ENCODE assay signal across 10 mouse cellular contexts in genomic region chr9:32508118-32508517, GRCm38 (mm10). TPM values are rescaled to one million over a fixed set of nuclear protein-coding genes. Genes with fewer than 3 reads are reported as not detected.
DNase-seq lines count a peak whose midpoint lies in the region; ATAC-seq and TF ChIP-seq lines count a peak whose summit lies in the region.
"Had no signal": no experiment of that assay in that cellular context is flagged by ENCODE, and none has a peak within 500 bp of the region (broad histone marks: within the 10 kb centered on the region; RNA-seq: fewer than 3 reads in every experiment).

No protein-coding gene starts in this region.

- H3K9ac ChIP-seq in kidney, embryonic 15.5 days: no peak overlapping the region
- no peak overlapping the region; the same call in 1 of the 2 replicates for H3K9ac ChIP-seq in limb, embryonic 13.5 days
- H3K9ac ChIP-seq: forebrain, embryonic 13.5 days had no signal

- no peaks in the 10 kb centered on the region for H3K9me3 ChIP-seq in kidney, embryonic 15.5 days (replicated peaks)
- H3K9me3 ChIP-seq in limb, embryonic 13.5 days: no peaks in the 10 kb centered on the region
- H3K9me3 ChIP-seq: forebrain, embryonic 13.5 days had no signal

- no peaks in the 10 kb centered on the region for H3K36me3 ChIP-seq in kidney, embryonic 15.5 days
- no peaks in the 10 kb centered on the region for H3K36me3 ChIP-seq in limb, embryonic 13.5 days

- H3K4me1 ChIP-seq in kidney, embryonic 15.5 days: peaks cover 49% of the 10 kb centered on the region
- peaks cover 93% of the 10 kb centered on the region for H3K4me1 ChIP-seq in bone marrow macrophage, adult 2 months (ENCODE audit: control insufficient read depth, insufficient read depth, low read length)
- peaks cover 68% of the 10 kb centered on the region for H3K4me1 ChIP-seq in limb, embryonic 13.5 days
- H3K4me1 ChIP-seq: forebrain, embryonic 13.5 days had no signal

- H3K27me3 ChIP-seq in kidney, embryonic 15.5 days: no peaks in the 10 kb centered on the region
- H3K27me3 ChIP-seq in limb, embryonic 13.5 days: no peaks in the 10 kb centered on the region
- H3K27me3 ChIP-seq: forebrain, embryonic 13.5 days had no signal

- H3K27ac ChIP-seq in kidney, embryonic 15.5 days: peak overlapping the region; percentile 78
- H3K27ac ChIP-seq in bone marrow macrophage, adult 2 months (ENCODE audit: insufficient read depth, low read depth, low read length): peak overlapping the region; percentile 96
- H3K27ac ChIP-seq in limb, embryonic 13.5 days: peak overlapping the region; percentile 39
- H3K27ac ChIP-seq: forebrain, embryonic 13.5 days had no signal

- no peak for TF ChIP-seq CTCF in bone marrow macrophage, adult 2 months (IDR thresholded peaks at IDR 0.05; ENCODE audit: low read depth, low read length)

- no peak for DNase-seq in kidney, adult 9 months
- DNase-seq in CD4-positive helper T cell, adult 2 months (ENCODE audit: low read depth, low spot score): peak; percentile 31
- no peak for DNase-seq in c-Kit-positive CD71-positive TER-119-positive erythroid progenitor cells, embryonic 14.5 days (ENCODE audit: low spot score)
- no peak for DNase-seq in cerebellum, postnatal 4 days (ENCODE audit: low spot score in 2 of 2)
- DNase-seq: kidney, postnatal 14 days had no signal

- ATAC-seq in kidney, embryonic 15.5 days (replicated peaks; ENCODE audit: low FRiP score): no peak
- peak; percentile 30; the same call in 1 of the 2 replicates for ATAC-seq in limb, embryonic 13.5 days (ENCODE audit: low FRiP score, low read depth)
- ATAC-seq in CD4-positive, CD25-positive, alpha-beta regulatory T cell, adult 4 months: no peak
- ATAC-seq: forebrain, embryonic 13.5 days had no signal

- no peak for TF ChIP-seq POLR2A in bone marrow macrophage, adult 2 months (IDR thresholded peaks at IDR 0.05; ENCODE audit: borderline replicate concordance, low read depth, low read length)

- 64% methylated on average over 8 of the region's 8 CpGs for WGBS in kidney, embryonic 15.5 days
- 16% methylated on average over 8 of the region's 8 CpGs for WGBS in limb, embryonic 13.5 days

- H3K4me2 ChIP-seq in kidney, embryonic 15.5 days: no peak overlapping the region
- H3K4me2 ChIP-seq in limb, embryonic 13.5 days (replicated peaks): 0 out of 2 replicates have a peak overlapping the region, but pooled peaks have one; percentile 16
- H3K4me2 ChIP-seq: forebrain, embryonic 13.5 days had no signal

- H3K4me3 ChIP-seq in kidney, embryonic 15.5 days (replicated peaks): no peak overlapping the region
- H3K4me3 ChIP-seq in bone marrow macrophage, adult 2 months (ENCODE audit: insufficient read depth, low read length): peak overlapping the region; percentile 37
- no peak overlapping the region for H3K4me3 ChIP-seq in limb, embryonic 13.5 days
- H3K4me3 ChIP-seq: forebrain, embryonic 13.5 days had no signal

RNA-seq across cellular contexts. Expression of gene Fli1, which starts 34.5 kb away (rescaled TPM):
- 28.3 and 31.0 TPM in 2 replicates for polyA plus RNA-seq in kidney, embryonic 15.5 days (2015; fragmentation: Nextera tagmentation; extraction: Ambion mirVana)
- polyA plus RNA-seq in bone marrow macrophage, adult 2 months (2012; ENCODE audit: insufficient read depth, insufficient read length, missing spikeins): 124 and 127 TPM in 2 replicates
- 34.3 and 37.9 TPM in 2 replicates for polyA plus RNA-seq in limb, embryonic 13.5 days (2015; fragmentation: Nextera tagmentation; extraction: Ambion mirVana)
- polyA plus RNA-seq in CD4-positive, CD25-positive, alpha-beta regulatory T cell, adult 4 months (2017; shearing (Covaris generic)): 100 to 1,000 TPM; 105 to 118 TPM

Comparison
In these comparisons a context has a peak if more than half of its experiments do, and no peak if none do; other contexts are left out.
1. H3K27ac ChIP-seq: peak in every context shown above with its lines; median percentile 96 in bone marrow macrophage, adult 2 months; 78 in kidney, embryonic 15.5 days; 39 in limb, embryonic 13.5 days.